Mouse (Mus musculus) left cerebral cortex, postnatal 36 days (tissue): ENCODE measurements at regions not wholly inside any gene's neighbourhood (a gene's known extent, or its start where the extent isn't known, plus 50 kb on each side); places are given as distances from the start of the nearest gene placed in this dataset.
A peak's percentile ranks its signal among the peaks of the same experiment; 100 is the strongest.

Experiments
- DNase-seq, 2 experiments: peaks; one replicate each; pipeline ENCODE4 v3.0.0; 2021 to 2022; ENCODE audit warnings: low spot score in 2 of 2, mixed read lengths in 1 of 2
- intact Hi-C: fragments of 180-260 bp; cut with DNase I; formaldehyde crosslinking; loops from one replicate; pipeline ENCODE4 v1.15.1; 2025

DNA sequence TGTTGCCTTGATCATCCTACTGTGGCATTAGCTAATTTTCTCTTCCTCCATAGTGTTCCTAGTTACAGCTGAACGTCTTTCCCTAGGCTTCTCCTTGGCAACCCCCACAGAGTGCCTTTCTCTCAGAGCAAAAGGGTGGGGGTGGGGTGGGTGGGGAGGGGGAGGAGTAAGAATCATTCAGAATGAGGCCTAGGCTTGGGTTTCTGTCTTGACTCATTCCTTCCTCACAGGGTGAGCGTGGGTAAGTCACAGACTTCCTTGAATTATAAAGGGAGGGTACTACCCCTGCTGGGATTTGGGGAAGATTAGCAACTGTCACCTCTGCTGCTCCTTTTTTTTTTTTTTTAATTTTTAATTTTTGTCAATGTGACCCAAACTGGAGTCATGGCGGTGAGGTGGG, 114.5 kb downstream of the Dhx35 start:
- DNase-seq: no peak
- intact Hi-C loops: no loop called here

DNA sequence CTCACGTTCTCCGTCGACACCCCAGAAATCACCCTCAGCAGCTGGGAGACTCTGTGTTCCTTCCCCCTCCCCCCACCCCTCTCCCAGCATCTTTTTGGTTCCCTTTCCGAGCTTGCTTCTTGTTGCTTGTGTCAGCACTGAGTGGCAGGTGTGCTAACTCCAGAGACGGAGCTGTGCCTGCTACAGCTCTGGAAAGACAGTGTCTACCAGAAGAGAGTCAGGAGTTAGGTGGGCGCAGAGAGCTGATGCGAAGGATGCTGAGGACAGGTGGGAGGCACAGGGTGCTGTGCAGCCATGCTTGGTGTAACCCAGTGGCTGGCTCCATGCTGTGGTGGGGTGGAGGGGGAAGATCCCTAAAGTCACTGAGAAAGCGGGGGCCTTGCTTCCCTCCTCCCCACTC, 115.7 kb downstream of the Dhx35 start:
- intact Hi-C loops: loop anchor here (5.0 to 10.0 kb wide), 5 partner anchors 77 to 1682 kb away; partner anchors contain the start of gene Mafb
- peak; percentile 12 to 23 for DNase-seq

DNA sequence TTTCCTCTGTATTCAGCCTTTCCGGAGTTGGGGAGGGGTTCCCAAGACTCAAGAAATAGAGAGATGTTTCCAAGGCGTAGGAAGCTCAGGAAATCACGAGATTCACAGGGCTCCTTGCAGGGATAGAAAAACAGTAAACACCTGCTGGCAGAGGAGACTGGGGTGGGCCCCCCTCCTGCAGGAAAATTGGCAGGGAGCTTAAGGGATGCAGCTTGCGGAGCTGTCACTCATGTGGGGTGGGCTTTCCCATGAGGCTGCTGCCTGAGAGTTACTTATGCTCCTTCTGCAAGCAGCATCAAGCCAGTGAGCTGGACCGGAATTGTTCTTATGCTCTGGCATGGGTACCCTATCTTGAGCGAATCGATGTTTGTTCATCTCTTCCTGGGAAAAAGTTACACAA, 116.6 kb downstream of the Dhx35 start:
- no peak for DNase-seq
- intact Hi-C loops: loop anchor here (5.0 to 10.0 kb wide), 5 partner anchors 76 to 1681 kb away; partner anchors contain the start of gene Mafb

DNA sequence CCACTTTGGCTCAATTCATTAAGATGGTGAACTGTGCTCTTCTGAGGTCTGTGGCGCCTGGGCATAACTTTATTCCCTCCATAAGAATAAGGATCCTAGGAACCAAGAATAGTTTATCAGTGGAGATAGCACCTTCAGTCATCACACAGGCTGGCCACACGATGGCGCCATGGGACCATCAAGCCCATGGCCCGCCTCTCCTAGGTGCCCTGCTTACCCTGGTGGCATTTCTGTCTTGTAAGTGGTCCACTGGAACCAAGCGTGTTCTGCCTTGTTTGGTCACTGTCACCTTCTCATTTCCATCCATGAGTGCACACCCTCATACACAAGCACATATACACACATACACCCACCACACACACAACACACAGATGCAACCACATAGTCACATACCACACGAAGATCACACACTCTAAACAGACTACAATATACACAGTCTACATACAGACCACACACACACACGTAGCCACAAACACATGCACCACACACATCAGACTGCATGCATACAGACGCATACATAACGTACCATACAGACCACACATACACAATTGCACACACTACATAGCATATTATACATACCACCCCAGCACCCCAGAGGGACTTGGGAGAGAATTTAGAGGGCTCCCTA, 118.1 kb downstream of the Dhx35 start:
- peak; percentile 33 to 42 for DNase-seq
- intact Hi-C loops: loop anchor here (5.0 to 10.0 kb wide), 5 partner anchors 75 to 1680 kb away; partner anchors contain the start of gene Mafb

DNA sequence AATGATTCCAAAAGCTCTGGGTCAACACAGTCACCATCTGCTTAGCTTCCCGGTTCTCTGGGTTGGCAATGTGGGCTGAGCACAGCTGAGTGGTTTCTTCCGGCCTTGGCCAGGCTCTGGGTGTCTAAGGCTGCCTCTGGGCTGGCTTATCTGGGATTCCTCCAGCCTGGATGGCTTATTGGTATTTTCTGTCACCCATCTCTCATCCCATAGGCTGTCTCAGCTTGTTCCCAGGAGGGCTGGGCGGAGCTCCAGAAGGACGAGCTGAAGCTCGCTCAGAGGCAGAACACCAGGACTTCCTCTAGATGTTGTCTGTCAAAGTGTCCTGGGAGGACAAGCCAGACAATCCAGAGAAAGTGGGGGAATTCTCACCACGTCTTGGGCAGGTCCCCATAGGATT, 122.8 kb downstream of the Dhx35 start:
- DNase-seq: peak; percentile 17 to 18
- intact Hi-C loops: loop anchor here (10.0 kb wide), 1 partner anchor 247 kb away; no protein-coding TSS in a partner anchor

DNA sequence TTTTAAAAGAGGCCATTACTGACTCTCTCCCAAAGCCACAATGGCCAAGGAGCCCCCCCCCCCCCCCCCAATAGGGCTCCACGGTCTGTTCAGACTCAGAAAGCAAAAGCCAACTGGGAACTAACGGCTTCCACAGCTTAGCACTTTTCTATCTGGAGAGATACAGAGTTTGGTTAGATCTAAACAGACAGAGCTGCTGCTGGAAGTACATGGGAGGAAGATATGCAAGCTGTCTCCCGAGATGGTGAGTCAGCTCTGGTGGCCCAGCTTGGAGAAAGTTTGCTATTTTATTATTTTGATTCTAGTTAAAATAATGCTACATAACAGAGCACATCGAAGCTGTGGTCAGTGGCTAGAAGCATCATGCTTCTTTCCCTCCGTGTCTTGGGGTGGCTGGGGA, 123.7 kb downstream of the Dhx35 start:
- intact Hi-C loops: loop anchor here (10.0 kb wide), 1 partner anchor 246 kb away; no protein-coding TSS in a partner anchor
- no peak for DNase-seq

DNA sequence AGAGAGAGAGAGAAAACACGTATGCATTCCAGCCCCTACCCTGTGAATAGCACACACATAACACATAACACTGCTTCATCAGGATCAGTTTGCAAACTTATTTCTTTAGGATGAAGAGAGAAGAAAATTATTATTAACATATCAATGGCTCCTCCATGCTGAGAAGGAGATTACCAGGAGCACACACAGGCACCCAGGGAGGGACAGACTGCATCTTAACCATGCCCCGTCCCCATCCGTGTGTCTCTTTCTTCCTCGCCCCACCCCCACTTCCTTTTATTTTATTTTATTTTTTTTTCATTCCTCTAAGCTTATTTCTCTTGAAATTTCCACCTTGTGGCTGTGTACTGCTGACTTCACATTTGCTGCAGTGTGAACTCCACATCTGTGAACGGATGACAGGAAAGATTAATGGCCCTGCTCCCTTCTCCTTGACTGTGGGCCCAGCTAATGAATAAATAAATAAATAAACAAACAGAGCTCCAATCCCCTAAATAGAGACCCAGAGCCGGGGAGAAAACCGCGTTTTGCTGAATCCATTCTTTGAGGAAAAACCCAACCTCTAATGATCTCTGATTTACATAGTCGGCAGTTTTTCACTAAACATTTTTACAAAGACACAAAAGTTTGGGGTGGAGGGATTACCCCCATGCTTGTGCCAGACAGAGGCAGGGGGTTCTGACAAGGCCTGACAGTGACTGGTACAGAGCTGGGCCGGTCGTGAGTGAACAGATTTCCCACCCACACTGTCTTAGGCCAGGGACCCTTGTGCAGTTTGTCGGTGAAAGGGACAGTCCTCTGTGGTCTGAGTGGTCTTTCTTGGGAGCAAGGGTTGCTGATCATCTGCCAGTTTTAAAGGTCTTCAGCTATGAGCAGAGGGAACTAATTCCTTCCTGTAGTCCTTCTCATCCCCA, 127.0 kb downstream of the Dhx35 start:
- intact Hi-C loops: no loop called here

DNA sequence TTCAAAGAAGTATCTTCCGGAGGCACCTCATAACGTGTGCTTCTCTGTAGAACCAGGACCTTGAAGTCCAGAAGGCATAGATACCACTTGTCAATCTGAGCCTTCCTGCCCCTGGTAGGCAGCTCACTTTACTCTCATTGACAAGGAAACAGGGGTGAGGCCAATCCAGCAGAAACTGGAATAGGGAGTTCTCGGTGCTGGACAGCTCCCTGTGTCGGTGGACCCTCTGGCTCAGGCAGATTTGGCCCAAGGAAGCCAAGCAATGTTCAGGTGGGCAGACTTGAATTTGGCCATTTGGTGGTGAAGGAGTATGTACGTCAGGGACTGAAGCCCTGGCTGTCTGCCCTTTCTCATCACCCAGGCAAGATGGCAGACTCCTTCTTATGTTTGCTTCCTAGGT, 128.2 kb downstream of the Dhx35 start:
- no peak for DNase-seq
- intact Hi-C loops: no loop called here

More for the DNA sequence above, 127.0 kb downstream of the Dhx35 start:
- DNase-seq: no peak

DNA sequence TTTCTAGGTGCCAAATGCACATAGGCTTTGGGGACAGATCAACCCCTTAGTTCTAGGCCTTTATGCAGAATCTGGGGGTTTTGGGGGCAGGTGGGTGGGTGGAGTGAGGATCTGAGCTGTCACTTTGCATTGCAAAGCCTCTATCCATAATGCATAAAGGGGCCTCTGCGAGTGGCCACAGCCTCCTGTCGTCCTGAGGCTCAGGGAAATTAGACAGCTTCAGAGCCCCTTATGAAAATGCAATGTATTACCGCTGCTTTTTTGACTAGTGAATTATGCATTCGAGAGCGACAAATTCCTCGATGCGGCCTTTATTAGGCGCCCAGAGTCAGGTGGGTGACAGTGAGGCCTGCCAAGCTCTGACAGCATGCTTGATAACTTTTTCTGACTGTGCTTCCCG, 134.9 kb downstream of the Dhx35 start:
- DNase-seq: no peak
- intact Hi-C loops: no loop called here

DNA sequence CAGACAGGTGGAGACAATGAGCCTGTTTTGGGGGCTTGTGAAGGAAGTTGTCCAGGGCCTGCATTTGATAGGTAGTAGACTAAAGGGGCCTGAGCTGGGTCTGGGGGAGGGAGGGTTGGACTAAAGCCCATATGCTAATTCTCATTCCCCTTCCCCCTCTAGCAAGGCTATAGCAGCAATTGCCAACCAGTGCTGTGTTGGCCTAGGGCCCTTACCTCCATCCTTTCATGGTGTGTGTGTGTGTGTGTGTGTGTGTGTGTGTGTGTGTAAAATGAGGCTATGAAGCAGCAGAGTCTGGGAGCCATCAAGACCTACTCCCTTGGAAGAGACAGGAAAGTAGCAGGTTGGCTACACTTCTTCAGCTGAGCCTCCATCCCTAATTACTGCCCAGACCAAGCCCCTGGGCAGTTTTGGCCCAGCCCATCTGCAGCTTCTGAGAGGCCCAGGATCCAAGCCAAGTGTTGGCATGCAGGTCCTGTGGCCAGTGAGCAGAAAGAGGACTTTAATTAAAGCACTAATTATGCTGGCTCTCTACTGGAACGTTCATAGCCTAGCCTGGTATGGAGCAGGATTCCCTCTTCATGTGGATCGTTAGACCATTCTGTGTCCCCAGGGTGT, 143.4 kb downstream of the Dhx35 start:
- intact Hi-C loops: no loop called here

DNA sequence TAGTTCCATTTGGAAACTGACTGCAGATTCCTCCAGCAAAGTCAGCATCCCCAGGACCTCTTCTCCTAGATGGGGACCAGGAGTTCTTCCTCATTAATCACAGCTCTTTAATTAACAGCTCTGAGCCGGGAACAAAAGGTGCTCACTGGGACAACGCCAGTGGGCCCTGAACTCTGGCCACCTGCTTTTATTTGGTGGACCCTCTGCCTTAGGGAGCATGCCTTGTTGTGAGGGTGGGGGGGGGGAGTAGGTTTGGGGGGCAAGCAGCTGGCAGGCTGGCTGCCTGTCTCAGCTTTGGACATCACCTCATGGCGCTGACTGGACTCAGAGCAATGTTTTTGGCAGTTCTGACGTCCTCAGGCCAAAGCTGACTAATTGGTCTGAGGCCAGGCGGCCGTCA, 154.8 kb downstream of the Dhx35 start:
- intact Hi-C loops: no loop called here

More for the DNA sequence above, 143.4 kb downstream of the Dhx35 start:
- peak; percentile 9 to 18 for DNase-seq

DNA sequence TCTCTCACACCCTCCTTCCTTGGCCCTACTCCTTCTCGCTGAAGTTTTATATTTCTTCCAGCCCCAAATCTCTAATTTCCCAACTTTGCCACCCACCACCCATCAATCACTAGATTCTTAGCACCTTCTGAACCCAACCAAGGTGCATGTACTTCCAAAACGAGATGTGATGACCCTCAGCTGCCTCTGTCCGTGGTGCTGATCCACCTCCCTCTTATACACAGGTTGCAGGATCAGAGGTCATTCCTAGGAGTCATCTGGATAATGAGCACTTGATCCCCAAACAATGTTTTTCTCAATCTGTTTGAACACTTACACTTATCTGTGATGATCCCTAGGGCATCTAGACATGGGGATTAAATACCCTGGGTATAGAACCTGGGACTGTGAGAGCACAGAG, 156.5 kb downstream of the Dhx35 start:
- intact Hi-C loops: no loop called here
- DNase-seq: no peak

More for the DNA sequence above, 154.8 kb downstream of the Dhx35 start:
- DNase-seq: no peak

DNA sequence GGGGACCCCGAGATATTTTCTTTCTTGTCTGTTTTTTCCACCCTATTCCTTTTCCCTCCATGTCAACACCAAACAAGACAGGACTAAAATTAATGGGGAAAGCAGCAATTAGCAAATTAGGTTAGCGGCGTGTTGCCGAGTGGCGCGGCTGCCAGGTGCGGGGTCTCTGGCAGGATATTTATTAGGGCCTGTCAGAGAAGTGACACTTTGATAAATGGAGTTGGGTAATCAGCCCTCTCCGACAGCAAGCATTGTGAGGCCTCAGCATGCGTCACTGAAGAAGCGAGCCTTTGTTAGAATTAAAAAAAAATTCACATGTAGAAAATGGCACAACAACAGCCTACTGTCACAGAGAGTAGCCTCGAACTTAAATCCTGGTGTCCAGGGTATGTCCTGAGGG, 162.3 kb downstream of the Dhx35 start:
- no peak for DNase-seq
- intact Hi-C loops: no loop called here

DNA sequence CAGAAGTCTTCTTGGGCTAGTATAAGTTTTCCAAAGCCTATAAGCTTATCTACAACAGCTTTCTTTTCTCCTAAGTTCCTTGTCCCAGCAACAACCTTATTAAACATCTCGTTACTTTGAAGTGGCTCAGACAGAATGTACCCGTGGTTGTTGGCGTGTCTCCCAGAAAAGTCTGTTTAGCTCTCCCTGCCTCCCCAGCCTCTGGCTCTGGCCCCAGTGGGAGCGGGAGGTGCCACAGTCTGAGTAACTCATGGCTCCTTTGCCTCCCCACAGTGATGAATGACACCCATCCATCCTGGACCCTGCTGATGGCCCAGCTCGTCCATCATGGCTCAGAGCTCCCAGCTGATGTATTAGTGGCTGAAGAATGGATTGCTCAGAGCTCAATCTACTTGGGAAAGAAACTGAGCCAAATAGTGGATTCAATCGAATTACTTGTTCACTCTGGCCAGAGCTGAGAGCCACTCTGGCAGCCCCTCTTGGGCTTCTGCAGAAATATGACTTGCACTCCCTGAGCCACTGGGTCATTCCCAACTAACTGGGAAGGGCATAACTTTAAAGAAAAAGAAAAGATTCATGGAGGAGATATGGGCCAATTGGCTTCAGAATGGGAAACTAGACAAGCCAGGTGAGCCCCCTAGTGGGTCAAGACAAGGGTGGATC, 170.5 kb downstream of the Dhx35 start:
- intact Hi-C loops: no loop called here
- peak; percentile 85 to 86 for DNase-seq

DNA sequence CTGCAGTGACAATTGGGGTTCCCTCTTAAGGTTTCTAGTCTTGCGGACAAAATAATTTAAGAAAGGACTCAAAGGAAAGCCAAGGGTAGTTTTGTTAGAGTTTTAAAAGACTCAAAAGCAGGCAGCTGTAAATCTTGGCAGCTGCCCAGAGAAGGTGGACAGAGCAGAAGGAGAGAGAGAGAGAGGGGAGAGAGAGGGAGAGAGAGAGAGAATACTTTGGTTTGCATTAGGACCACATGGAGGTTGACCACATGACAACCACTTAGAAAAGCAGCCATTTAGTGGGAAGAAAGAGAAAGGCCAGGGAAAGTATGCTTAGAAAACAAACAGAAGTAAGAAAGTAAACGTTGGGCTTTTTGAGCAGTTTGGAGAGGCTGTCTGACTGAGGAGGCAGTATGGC, 177.6 kb downstream of the Dhx35 start:
- DNase-seq: no peak
- intact Hi-C loops: no loop called here

DNA sequence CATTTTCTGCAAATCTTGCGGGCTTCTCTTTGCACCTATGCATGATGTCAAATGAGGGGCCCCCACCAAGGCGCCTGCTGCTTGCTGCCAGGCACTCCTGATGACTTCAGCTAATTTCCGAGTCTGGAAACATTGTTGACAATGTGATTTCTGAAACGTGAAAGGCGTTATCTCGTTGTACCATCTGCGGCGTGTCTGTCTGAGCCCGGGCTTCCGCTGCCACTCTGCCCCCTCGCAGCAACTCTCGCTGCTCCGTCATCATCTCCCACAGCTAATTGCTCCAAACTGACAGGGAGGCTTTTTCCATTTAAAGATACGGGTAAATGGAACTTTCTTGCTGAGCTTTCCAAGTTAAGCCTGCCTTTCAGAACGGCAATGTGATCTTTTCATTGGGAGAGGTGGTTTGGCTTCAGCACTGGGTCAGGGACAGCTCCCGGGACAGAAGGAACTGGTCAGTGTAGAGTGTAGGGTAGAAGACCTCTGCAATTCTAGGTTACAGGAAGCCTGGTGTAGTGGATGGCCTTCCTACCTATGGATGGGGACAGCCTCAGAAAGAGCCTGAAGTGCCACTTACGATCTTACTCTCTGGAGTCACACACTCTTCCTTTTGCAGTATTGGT, 191.0 kb downstream of the Dhx35 start:
- intact Hi-C loops: loop anchor here (5.0 kb wide), 1 partner anchor 73 kb away; no protein-coding TSS in a partner anchor
- no peak for DNase-seq

DNA sequence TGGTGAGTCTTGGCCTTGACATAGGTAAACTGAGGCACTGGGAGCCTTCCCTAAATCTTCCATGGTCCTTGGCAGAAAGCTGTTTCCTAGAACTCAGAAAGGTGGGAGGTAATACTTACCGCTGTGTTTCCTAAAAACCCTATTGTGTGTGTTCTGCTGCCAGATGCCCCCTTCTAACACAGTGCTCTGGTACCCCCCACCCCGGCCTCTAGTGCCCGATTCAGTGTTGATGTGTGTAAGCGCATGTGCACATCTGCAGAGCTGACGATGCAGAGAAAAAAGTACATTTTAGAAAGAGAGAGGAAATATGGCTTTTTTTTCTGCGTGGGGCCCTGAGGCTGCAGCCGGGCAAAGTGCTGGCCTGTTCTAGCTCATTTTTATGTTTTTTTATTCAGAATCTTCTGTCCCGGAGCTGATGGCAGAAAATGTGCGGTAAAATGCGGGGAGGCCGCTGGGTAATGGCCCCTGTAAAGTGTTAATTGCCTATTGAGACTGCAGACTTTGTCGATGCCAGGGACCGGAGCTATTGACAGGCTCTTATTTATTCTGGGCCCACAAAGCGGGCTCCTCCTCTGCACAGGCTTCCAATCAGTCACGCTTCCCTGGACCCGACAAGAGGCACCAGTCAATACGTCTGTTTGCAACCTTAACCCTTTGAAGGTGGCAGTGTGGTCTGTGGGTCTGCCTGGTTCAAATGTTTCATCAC, 208.0 kb downstream of the Dhx35 start:
- DNase-seq: no peak
- intact Hi-C loops: no loop called here

DNA sequence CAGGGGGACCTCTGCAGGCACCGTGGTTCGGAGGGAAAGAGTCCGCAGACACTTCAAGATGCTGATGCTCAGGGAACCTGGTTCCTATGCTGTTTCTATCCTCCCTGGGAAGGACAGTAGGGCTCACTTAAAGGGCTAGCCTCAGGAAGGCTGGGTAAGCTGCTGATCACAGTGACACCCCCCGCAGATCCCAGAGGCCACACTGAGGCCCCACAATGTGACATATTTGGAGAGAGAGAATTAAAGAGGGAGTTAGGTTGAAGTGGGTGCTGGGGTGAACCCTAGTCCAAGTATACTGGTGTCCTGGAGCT, 208.5 kb downstream of the Dhx35 start:
- no peak for DNase-seq
- intact Hi-C loops: no loop called here

DNA sequence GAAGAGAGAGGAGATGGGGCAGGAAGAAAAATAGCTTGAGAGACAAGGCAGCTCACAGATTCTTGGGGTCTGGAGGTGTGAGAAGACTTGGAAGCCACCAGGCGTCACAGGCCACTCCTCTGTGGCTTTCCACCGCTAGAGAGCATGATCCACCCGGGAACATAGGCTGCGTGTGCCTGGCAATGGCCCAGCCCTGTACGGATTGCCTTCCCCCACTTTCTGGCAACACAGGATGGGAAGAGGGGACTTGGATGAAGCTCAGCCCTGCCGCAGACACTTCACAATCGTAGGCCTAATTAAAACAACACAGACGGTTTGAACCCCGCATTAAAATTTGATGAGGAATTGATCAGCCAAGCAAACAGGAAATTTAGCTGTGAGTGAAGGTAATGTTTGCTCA, 209.8 kb downstream of the Dhx35 start:
- intact Hi-C loops: no loop called here
- no peak for DNase-seq
